Mouse (Mus musculus) liver, postnatal 0 days (tissue): Measurements from ENCODE around the gene Ccnjl. TPM values are rescaled to one million over a fixed set of nuclear protein-coding genes. Genes with fewer than 3 reads are reported as not detected.
A peak's percentile ranks its signal among the peaks of the same experiment; 100 is the strongest.

ENCODE experiments used
- ATAC-seq: fragments of 200-750 bp; cut with Nextera tagmentation; 2 replicates; pipeline ENCODE4 v1.8.0; 2017; ENCODE audit warnings: mild to moderate bottlenecking, moderate library complexity
- DNase-seq: peaks from one replicate; pipeline ENCODE4 v3.0.0-alpha.2; 2016
- H3K27ac ChIP-seq: fragments of 300-500 bp; sonication (generic); 2 replicates; pipeline ENCODE4 v1.5.1; 2014; ENCODE audit warnings: antibody characterized with exemption, moderate library complexity, mild to moderate bottlenecking, low read depth
- H3K27me3 ChIP-seq: fragments of 300-500 bp; sonication (generic); 2 replicates; pipeline ENCODE4 v1.6.1; 2014; ENCODE audit warnings: low read length, control low read depth, mixed read lengths; ENCODE audit not compliant: insufficient read depth
- H3K36me3 ChIP-seq: fragments of 300-500 bp; sonication (generic); replicated peaks from 2 replicates; pipeline ENCODE4 v1.6.1; 2014; ENCODE audit warnings: mild to moderate bottlenecking, control low read depth, low read length, moderate library complexity, mixed read lengths; ENCODE audit not compliant: insufficient read depth
- H3K4me1 ChIP-seq: fragments of 300-500 bp; sonication (generic); 2 replicates; pipeline ENCODE4 v1.6.1; 2014; ENCODE audit warnings: antibody characterized with exemption, mild to moderate bottlenecking, control low read depth; ENCODE audit not compliant: insufficient read depth
- H3K4me2 ChIP-seq: fragments of 300-500 bp; sonication (generic); 2 replicates; pipeline ENCODE4 v1.6.1; 2014; ENCODE audit warnings: low read depth, mild to moderate bottlenecking, low read length, moderate library complexity, mixed read lengths
- H3K4me3 ChIP-seq: fragments of 300-500 bp; sonication (generic); 2 replicates; pipeline ENCODE4 v1.5.1; 2014; ENCODE audit warnings: low read depth, low read length
- H3K9ac ChIP-seq: fragments of 300-500 bp; sonication (generic); replicated peaks from 2 replicates; pipeline ENCODE4 v1.6.1; 2014; ENCODE audit warnings: mild to moderate bottlenecking, moderate library complexity
- H3K9me3 ChIP-seq: fragments of 300-500 bp; sonication (generic); 2 replicates; pipeline ENCODE4 v1.6.1; 2016; ENCODE audit warnings: mild to moderate bottlenecking, control low read depth, low read length, mixed read lengths
- CTCF ChIP-seq: sonication (generic); IDR thresholded peaks from 2 replicates; pipeline ENCODE4 v1.5.1; 2016; ENCODE audit warnings: antibody characterized with exemption, low read depth
- EP300 ChIP-seq: IDR thresholded peaks from 2 replicates; pipeline ENCODE4 v1.6.1; 2016; ENCODE audit warnings: antibody characterized with exemption, low read depth, mild to moderate bottlenecking
- WGBS: fragments of 180-500 bp; shearing (Covaris S2); extraction: QIAGEN DNeasy Blood & Tissue Kit; methylation state at CpG from one replicate; pipeline ENCODE4 v1.1.7; 2014; ENCODE audit not compliant: insufficient replicate concordance; 5-methylcytosine and 5-hydroxymethylcytosine counted together
- polyA plus RNA-seq: library from polyadenylated mRNA; unstranded; fragments of >200 nt; fragmentation: Nextera tagmentation; extraction: Ambion mirVana; gene quantifications from 2 replicates; pipeline ENCODE4 v1.2.1, GENCODE M21; 2015

Gene Ccnjl
- polyA plus RNA-seq, 1 experiment from 2014 or later: 1.5 TPM

- TF ChIP-seq EP300 (no peak), CTCF (no peak)
- Histone ChIP-seq H3K4me3 (no peak overlapping the region), H3K27ac (no peak overlapping the region), H3K36me3 (no peaks in the 10 kb centered on the region), H3K27me3 (no peaks in the 10 kb centered on the region), H3K4me2 (no peak overlapping the region), H3K9ac (no peak overlapping the region), H3K4me1 (no peaks in the 10 kb centered on the region; the same call in 1 of the 2 replicates), H3K9me3 (no peaks in the 10 kb centered on the region)
- DNase-seq: no peak
- ATAC-seq: no peak
- 39% methylated on average over 11 of the region's 11 CpGs for WGBS
Measured at GRCm38 (mm10) chr11:43484652-43485051, 43.9 kb upstream of the Ccnjl start.

GRCm38 (mm10) chr11:43485855-43486254 is 42.7 kb upstream of the Ccnjl start:
- DNase-seq: no peak
- Histone ChIP-seq H3K9me3 (no peaks in the 10 kb centered on the region), H3K27ac (no peak overlapping the region), H3K4me3 (no peak overlapping the region), H3K4me1 (no peaks in the 10 kb centered on the region; the same call in 1 of the 2 replicates), H3K4me2 (no peak overlapping the region), H3K9ac (no peak overlapping the region), H3K36me3 (no peaks in the 10 kb centered on the region), H3K27me3 (no peaks in the 10 kb centered on the region)
- no peak for TF ChIP-seq CTCF
- TF ChIP-seq EP300: no peak
- no peak for ATAC-seq
- WGBS: 84% methylated on average over 9 of the region's 9 CpGs

- DNase-seq (peak; percentile 81), ATAC-seq (no peak)
- Histone ChIP-seq H3K9ac (no peak overlapping the region), H3K27me3 (no peaks in the 10 kb centered on the region), H3K36me3 (no peaks in the 10 kb centered on the region), H3K27ac (no peak overlapping the region), H3K4me1 (no peaks in the 10 kb centered on the region), H3K4me3 (no peak overlapping the region), H3K9me3 (no peaks in the 10 kb centered on the region), H3K4me2 (no peak overlapping the region)
- WGBS: 29% methylated on average over 7 of the region's 7 CpGs
- TF ChIP-seq EP300 (no peak), CTCF (peak; percentile 96)
Measured at GRCm38 (mm10) chr11:43492663-43493062, 35.9 kb upstream of the Ccnjl start.

- no peak overlapping the region for H3K9ac ChIP-seq
- ATAC-seq (no peak), DNase-seq (peak; percentile 73)
- no peak overlapping the region for H3K4me3 ChIP-seq
- no peak overlapping the region for H3K4me2 ChIP-seq
- no peaks in the 10 kb centered on the region for H3K36me3 ChIP-seq
- H3K4me1 ChIP-seq: no peaks in the 10 kb centered on the region
- H3K27me3 ChIP-seq: no peaks in the 10 kb centered on the region
- no peak for TF ChIP-seq EP300
- peak; percentile 92 for TF ChIP-seq CTCF
- H3K27ac ChIP-seq: no peak overlapping the region
- no peaks in the 10 kb centered on the region for H3K9me3 ChIP-seq
- 33% methylated on average over 6 of the region's 6 CpGs for WGBS
Measured at GRCm38 (mm10) chr11:43493815-43494409, 34.7 kb upstream of the Ccnjl start.

- TF ChIP-seq CTCF (0 out of 2 replicates have a peak, but pooled peaks have one; percentile 13), EP300 (no peak)
- Histone ChIP-seq H3K4me1 (no peaks in the 10 kb centered on the region), H3K4me2 (no peak overlapping the region), H3K4me3 (no peak overlapping the region), H3K27me3 (no peaks in the 10 kb centered on the region), H3K9ac (no peak overlapping the region), H3K9me3 (no peaks in the 10 kb centered on the region), H3K36me3 (no peaks in the 10 kb centered on the region), H3K27ac (no peak overlapping the region)
- ATAC-seq: no peak
- DNase-seq: no peak
- 60% methylated on average over 8 of the region's 8 CpGs for WGBS
Measured at GRCm38 (mm10) chr11:43495037-43495436, 33.5 kb upstream of the Ccnjl start.

GRCm38 (mm10) chr11:43495532-43495931 is 33.1 kb upstream of the Ccnjl start:
- Histone ChIP-seq H3K9ac (no peak overlapping the region), H3K36me3 (no peaks in the 10 kb centered on the region), H3K4me3 (no peak overlapping the region), H3K27me3 (no peaks in the 10 kb centered on the region), H3K4me1 (no peaks in the 10 kb centered on the region), H3K4me2 (no peak overlapping the region), H3K27ac (no peak overlapping the region), H3K9me3 (no peaks in the 10 kb centered on the region)
- peak; percentile 48 for DNase-seq
- WGBS: 46% methylated on average over 3 of the region's 3 CpGs
- no peak for TF ChIP-seq EP300
- no peak for TF ChIP-seq CTCF
- no peak for ATAC-seq

GRCm38 (mm10) chr11:43501256-43501655 is 27.3 kb upstream of the Ccnjl start:
- 84% methylated on average over 6 of the region's 6 CpGs for WGBS
- Histone ChIP-seq H3K9ac (no peak overlapping the region), H3K4me3 (no peak overlapping the region), H3K27ac (no peak overlapping the region), H3K27me3 (no peaks in the 10 kb centered on the region), H3K4me2 (no peak overlapping the region), H3K9me3 (no peaks in the 10 kb centered on the region), H3K4me1 (no peaks in the 10 kb centered on the region), H3K36me3 (no peaks in the 10 kb centered on the region)
- no peak for TF ChIP-seq EP300
- no peak for TF ChIP-seq CTCF
- ATAC-seq: no peak
- no peak for DNase-seq
